Mouse (Mus musculus) right cerebral cortex, postnatal 25 days (tissue): Measurements from ENCODE around the gene Vezf1.
A peak's percentile ranks its signal among the peaks of the same experiment; 100 is the strongest.

Source experiments
- DNase-seq: peaks from one replicate; pipeline ENCODE4 v3.0.0; 2022

Vezf1 gene

DNA sequence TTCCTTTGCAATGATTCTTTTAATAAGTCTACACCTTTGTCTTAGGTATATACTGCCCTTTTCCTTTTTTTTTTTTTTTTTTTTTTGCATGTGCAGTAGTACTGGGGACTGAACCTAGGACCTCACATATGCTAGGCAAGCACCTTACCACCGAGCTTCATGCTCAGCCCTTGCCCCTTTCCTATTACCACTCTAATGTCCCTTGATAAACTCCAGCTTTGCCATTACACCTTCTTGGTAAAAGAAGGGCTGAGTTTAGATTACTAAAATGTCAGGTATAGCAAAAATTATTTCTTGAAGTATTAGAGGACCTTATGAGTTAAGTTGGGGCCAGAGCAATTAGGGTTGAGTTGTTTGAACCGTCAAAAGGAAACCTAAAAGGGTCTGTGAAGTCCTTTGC, 12.3 kb upstream of the Vezf1 start:
- DNase-seq, result no peak

DNA sequence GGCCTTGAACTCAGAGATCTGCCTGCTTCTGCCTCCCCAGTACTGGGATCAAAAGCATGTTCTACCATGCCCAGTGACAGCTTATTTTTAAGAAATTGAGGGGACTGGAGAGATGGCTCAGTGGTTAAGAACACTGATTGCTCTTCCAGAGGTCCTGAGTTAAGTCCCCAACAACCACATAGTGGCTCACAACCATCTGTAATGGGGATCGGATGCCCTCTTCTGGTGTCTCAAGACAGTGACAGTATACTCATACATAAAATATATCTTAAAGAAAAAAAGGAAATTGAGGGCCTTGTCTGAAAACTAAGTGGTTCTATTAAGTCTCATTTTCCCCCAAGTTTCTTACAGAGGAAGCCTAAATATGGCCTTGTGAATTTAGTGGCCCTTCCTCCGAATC, 10.3 kb upstream of the Vezf1 start:
- DNase-seq, result no peak

- DNase-seq, result no peak
These were observed 8.9 kb upstream of the Vezf1 start for GRCm38 (mm10) chr11:88059141-88059540.

- no peak for DNase-seq
These were observed 6.0 kb upstream of the Vezf1 start for GRCm38 (mm10) chr11:88061892-88062625.

- no peak for DNase-seq
These were observed 2.3 kb upstream of the Vezf1 start for GRCm38 (mm10) chr11:88065732-88066131.

DNA sequence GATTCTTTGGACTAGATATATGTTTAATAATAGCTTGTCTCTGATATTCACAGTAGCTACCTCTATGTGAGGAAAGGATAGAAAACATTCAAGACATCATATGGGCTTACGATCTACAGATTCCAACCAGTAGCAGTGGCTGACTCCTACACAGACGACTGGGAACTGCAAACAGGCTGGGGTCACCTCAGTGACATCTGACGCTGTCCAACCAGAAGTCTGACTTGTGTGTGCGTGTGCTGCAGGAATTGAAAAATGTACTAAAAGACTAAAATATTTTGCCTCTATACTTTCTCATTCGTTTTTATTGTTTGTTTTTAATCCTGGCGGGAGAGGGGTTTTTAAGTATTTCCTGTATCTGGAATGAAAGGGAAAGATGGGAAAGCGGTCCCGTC, 891 bp upstream of the Vezf1 start:
- DNase-seq, result peak; percentile 9

DNA sequence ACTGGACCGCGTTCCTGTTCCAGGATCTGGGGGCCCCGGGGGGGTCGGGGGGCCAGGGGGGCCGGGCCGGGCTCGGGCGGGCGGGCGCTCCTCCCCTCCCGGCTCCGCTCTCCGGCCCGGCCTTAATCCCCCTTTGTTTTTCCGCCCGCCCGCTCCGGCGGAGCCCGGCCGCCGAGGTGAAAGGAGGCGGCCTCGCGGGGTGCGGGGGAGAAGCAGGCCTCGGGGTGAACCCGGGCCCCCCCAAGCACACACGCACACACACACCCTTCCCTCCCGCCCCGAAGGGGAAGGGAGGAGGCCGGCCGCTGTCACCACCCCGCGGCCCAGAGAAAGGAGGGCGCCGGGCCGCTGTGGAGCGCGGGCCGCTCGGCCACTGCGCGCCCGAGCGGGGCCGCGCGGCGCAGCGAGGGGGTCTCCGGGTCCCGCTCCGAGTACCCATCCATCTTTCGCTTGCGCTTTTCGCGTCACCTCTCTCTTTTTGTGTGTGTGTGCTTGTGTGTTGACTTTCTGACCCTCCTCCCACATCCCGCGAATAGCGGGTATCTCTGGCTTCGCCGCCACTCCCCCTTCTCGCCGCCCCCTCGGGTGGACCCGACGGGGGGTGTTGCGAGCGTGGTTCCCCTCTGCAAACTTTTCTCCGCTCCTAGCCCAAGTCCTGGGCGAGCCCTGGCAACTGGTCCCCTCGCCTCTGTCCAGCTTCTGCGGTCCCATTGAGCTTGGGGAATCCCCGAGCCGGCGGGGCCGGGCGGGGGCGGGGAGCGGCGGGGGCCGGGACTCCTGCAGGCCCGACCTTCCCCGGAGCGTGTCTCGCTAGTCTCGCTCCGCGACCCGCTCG, 549 bp downstream of the Vezf1 start:
- peak; percentile 47 for DNase-seq

DNA sequence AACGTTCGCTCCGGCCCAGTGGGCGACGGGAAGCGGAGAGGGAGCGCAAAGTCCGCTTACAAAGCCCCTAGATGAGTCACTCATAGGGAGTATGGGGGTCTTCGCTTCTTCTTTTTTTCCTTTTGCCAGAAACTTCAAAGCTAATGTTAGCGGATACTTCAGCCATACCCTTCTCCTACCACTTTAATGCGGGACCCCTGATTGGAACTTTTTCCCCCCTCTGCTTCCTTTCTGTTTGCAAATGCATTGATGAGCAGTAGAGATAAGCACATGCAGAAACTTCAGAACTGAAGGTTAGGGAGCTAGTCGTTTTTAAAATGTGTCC, 1.1 kb downstream of the Vezf1 start:
- no peak for DNase-seq

DNA sequence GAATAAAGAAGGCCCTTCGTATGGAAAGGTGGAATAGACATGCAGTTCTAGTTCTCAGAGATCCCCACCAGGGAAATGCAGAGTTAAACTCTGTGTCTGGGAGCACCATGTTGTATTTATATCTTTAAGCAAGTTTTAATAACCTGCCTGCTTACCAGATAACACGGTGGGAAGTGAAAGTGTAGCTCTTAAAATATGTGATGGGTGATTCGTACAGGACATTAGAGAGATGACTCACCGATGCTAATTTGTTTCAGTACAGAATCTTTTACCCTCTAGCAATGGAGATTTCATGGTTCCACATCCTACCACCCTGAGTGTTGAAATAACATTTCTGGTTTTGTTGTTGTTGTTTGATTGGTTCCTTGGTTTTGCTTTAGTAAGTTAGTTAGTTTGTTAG, 2.3 kb downstream of the Vezf1 start:
- DNase-seq, result no peak

- DNase-seq, result no peak
These were observed 3.0 kb downstream of the Vezf1 start for GRCm38 (mm10) chr11:88071113-88071512.

DNA sequence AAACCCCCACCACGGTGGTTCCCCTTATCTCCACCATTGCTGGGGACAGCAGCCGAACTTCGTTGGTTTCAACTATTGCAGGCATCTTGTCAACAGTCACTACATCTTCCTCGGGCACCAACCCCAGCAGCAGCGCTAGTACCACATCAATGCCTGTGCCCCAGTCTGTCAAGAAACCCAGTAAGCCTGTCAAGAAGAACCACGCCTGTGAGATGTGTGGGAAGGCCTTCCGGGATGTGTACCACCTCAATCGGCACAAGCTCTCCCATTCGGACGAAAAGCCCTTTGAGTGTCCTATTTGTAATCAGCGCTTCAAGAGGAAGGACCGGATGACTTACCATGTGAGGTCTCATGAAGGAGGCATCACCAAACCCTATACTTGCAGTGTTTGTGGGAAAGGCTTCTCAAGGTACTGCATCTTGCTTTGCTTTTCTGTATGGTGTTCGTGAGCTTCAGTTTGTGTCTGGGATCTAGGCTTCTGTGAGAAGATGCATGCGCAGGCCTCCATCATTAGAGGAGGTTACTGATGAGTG, 5.3 kb downstream of the Vezf1 start:
- DNase-seq, result no peak

DNA sequence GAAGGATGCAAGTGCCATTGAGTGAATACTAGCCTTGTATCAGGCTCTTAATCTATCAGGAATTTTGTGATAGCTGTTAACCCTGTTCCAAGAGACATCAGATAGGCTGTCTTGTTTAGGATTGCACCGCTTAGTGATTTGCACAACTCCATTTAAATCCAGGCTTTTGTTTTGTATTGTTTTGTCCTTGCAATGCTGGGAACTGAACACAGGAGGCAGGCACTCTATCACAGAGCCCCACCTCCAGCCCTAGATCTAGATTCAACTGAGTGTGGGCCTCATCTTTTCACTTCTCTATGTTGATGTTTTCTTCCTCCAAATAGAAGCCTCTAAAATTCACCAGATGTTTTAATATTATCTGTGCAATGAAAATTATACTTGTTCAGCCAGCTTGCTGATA, 7.6 kb downstream of the Vezf1 start:
- no peak for DNase-seq

DNA sequence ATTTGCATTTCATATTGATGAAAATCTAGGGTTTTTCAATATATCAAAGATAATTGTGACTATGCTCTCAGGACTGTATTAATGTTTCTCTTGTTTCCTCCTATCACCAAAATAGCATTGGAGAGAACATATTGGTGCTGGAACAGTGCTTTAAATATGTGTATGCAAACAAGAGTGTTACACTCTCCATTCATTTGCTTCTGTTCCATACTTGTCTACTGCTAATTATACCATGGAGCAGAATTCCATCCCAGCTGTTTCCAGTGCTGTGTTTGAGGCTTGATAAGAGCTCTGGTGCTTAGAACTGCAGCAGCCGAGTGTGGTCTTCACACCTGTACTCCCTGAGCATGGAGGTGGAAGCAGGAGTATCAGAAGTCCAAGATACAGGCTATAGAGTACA, 8.3 kb downstream of the Vezf1 start:
- no peak for DNase-seq

GRCm38 (mm10) chr11:88083699-88084098, 15.6 kb downstream of the Vezf1 start:
- no peak for DNase-seq

DNA sequence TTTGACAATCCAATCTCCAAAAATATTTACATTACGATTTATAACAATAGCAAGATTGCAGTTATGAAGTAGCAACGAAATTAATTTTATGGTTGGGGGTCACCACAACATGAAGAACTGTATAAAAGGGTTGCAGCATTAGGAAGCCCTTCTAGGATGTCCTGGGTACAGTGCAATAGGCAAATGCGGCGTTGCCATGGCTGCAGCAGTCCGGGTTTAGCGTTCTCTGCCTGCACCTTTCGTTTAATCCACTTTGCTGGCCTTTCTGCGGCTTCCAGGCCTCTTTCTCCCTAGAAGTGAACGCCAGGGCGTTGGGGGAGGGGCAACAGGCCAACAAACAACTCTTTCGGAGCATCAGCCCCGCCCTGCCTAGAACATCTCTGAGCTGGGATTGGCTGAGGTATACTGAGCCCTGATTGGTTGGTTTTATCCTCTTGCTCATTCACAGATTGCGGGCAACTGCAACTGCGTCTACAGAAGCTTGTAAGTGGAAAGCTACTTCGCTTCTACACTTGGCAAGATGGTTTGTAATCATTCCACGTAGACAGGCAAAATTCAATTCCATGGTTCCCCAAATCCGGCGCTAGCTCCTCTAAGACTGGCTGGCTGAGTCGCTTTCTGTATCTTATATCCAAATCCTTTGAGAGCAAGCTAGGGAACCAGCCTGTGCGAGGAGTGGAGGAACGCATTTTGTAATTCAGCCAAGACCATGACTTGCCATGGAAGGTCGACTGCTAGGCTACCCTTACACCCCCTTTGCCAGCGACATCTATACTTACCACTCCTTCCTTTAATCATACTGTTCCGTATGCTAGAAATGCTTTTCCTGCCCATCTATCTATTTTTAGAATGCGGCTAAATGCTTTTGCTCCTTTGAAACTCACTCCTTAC, 18.9 kb downstream of the Vezf1 start:
- peak; percentile 83 for DNase-seq

DNA sequence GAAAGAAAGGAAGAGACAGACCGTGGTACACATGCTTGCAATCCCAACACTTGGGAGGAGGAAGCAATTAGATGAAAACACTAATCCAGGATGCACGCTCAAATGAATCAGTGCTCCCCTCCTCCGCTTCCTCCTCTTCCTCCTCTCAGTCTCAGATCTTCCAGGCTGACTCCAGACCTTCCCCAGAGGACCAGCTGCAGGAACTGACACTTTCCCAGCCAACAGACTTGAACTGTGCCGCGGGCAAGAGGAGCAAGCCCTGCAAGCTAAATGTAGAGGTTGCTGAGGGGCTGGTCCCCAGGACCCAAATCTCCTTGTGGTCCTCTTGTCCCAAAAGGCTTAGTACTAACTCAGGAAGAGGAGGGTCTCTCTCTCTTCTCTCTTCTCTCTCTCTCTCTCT, 21.1 kb downstream of the Vezf1 start:
- DNase-seq, result no peak

DNA sequence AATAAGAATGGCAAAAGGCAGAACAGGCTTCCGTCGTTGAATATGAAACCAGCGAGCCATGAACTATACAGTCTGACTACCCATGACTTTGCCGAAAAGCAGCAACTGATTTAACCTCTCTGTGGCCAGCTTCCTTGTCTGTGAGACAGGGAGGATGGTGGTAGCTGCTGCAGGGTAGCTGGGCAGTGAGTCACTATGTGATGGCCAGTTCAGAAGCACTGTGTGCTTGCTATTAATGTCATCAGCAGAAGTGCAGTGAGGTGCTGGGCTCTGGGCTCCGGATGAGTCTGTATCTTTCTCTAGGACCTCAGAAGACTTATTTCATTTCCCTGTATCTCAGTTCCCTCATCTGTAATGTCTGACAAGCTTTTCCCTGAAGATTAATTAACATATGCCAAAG, 22.2 kb downstream of the Vezf1 start:
- no peak for DNase-seq

- no peak for DNase-seq
These were observed 23.9 kb downstream of the Vezf1 start for GRCm38 (mm10) chr11:88091949-88092348.

DNA sequence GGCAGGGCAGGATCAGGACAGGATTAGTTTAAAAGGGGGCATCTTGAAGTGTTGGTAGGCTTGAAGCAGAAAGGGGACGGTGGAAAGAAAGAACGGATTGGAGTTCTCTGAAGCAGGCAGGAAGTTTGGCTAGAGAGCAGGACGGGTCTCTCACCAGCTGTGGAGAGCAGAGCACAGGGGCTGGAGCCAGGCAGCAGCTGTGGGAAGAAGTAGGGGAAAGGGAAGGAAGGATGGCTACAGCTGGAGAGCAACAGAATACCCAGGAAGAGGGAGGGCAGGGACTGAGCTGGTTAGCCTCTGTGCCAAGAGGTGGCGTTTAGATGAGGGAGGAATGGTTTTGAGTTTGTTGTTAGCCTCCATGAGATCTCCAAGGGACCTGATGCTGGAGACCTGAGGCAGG, 29.1 kb downstream of the Vezf1 start:
- no peak for DNase-seq

DNA sequence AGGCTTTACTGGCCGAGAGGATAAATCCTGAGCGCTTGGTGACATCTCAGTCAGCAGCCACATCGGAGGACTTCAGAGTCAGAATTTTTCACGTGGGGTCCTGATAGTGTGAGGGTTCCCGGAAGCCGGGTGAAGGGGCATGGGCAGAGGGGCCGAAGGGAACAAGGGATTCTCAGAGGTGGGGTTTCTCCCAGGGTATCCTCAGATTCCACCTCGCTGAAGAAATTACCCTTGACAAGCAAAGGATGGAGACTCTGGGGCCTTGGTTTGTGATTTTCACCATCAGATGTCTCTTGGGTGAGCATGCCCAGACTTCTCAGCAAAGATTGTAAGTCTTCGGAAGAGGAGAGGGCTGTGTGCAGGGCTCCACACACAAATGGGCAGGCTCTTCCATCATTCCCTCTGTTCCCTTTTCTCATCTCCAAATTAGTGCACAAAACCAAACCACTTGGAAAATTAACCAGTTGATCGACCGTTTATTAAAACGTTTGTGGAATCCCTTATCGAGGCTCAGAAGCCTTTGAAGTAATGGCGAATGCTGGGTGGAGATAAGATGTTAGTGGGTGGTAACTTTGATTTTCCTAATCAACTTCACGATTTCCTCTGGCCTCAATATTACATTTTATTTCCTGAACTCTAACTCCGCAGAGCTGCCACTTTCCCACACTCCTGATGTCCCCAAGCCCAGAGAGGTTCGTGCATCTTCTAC, 30.1 kb downstream of the Vezf1 start, which contains the start of gene Cuedc1:
Gene Cuedc1 (plus strand): TSS at position 38 of the 709 bp plus-strand sequence.
- DNase-seq, result no peak

DNA sequence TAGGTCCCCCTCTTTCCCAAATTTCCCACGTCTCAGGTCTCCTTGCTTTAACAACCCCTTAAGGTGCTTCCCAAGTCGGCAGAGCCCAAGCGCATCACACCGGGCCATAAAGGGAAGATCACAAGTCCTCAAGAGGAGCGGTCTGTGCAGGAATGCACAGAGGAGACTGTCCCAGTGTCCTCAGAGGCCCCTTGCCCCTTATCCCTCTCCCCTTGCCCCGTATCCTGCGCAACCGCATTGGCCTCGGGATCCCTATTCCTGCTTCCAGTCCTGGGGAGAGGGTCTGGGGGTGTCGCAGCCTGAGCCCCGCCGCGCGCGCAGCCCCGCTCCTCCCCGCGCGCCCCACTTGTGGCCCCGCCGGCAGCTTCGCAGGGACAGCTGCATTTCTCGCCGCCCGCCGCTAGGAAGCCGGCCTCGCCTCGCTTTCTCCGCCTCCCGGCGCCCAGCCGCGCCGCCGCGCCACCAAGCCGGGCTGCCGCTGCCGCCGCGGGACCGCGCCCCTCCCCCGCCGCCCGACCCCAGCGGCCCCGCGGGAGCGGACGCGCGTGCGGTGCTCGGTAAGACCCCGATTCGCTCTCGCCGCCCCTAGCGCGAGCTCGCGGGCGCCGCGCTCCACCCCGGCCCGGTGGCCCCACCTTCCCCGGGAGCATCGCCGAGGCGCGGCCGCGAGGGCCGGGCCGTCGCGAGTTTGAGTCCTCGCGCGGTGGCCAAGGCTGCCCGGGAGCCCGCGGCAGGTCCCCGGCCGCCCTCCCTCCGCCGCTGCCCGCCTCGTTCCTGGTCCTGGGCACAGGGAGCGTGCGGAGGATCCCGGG, 30.9 kb downstream of the Vezf1 start:
- peak; percentile 85 for DNase-seq

GRCm38 (mm10) chr11:88099599-88100023, 31.5 kb downstream of the Vezf1 start:
- DNase-seq, result peak; percentile 39
